Mouse (Mus musculus): ENCODE results near the gene Gm27021. TPM values are rescaled to one million over a fixed set of nuclear protein-coding genes. Genes with fewer than 3 reads are reported as not detected.

Gene Gm27021
- polyA plus RNA-seq, 1 experiment = not detected

GRCm38 (mm10) chr8:120569123-120569522, 98.8 kb downstream of the Gm27021 start:
- Histone ChIP-seq H3K4me1 (ENCODE audit: control insufficient read depth, insufficient read depth, low read length) (no peaks in the 10 kb centered on the region), H3K9ac (ENCODE audit: low read depth, poor library complexity, severe bottlenecking) (no peak overlapping the region), H3K4me3 (ENCODE audit: low read depth, low read length) (no peak overlapping the region), H3K9me3 (replicated peaks; ENCODE audit: control insufficient read depth, insufficient read depth, low read length, poor library complexity, severe bottlenecking) (no peaks in the 10 kb centered on the region), H3K27ac (ENCODE audit: insufficient read depth, low read length) (no peak overlapping the region), H3K27me3 (ENCODE audit: control insufficient read depth, insufficient read depth, low read length, poor library complexity, severe bottlenecking) (no peaks in the 10 kb centered on the region), H3K36me3 (ENCODE audit: control insufficient read depth, insufficient read depth, low read length, poor library complexity, severe bottlenecking) (peaks cover 69% of the 10 kb centered on the region)
- no peak for TF ChIP-seq POLR2A (IDR thresholded peaks at IDR 0.05; ENCODE audit: insufficient read depth, low read length)
- no peak for TF ChIP-seq EP300 (IDR thresholded peaks at IDR 0.05; ENCODE audit: insufficient read depth, low read depth, low read length)
- no peak for TF ChIP-seq CTCF (IDR thresholded peaks at IDR 0.05; ENCODE audit: low read depth, low read length)

GRCm38 (mm10) chr8:120568164-120568798, 99.6 kb downstream of the Gm27021 start:
- Histone ChIP-seq H3K9me3 (replicated peaks; ENCODE audit: control insufficient read depth, insufficient read depth, low read length, poor library complexity, severe bottlenecking) (no peaks in the 10 kb centered on the region), H3K9ac (ENCODE audit: low read depth, poor library complexity, severe bottlenecking) (no peak overlapping the region), H3K4me1 (ENCODE audit: control insufficient read depth, insufficient read depth, low read length) (no peaks in the 10 kb centered on the region), H3K27ac (ENCODE audit: insufficient read depth, low read length) (no peak overlapping the region), H3K27me3 (ENCODE audit: control insufficient read depth, insufficient read depth, low read length, poor library complexity, severe bottlenecking) (no peaks in the 10 kb centered on the region), H3K4me3 (ENCODE audit: low read depth, low read length) (peak overlapping the region; percentile 2; the same call in 1 of the 2 replicates), H3K36me3 (ENCODE audit: control insufficient read depth, insufficient read depth, low read length, poor library complexity, severe bottlenecking) (peaks cover 66% of the 10 kb centered on the region)
- no peak for TF ChIP-seq POLR2A (IDR thresholded peaks at IDR 0.05; ENCODE audit: insufficient read depth, low read length)
- no peak for TF ChIP-seq EP300 (IDR thresholded peaks at IDR 0.05; ENCODE audit: insufficient read depth, low read depth, low read length)
- no peak for TF ChIP-seq CTCF (IDR thresholded peaks at IDR 0.05; ENCODE audit: low read depth, low read length)

GRCm38 (mm10) chr8:120567731-120568130, 100.1 kb downstream of the Gm27021 start:
- TF ChIP-seq EP300 (IDR thresholded peaks at IDR 0.05; ENCODE audit: insufficient read depth, low read depth, low read length) = no peak
- TF ChIP-seq POLR2A (IDR thresholded peaks at IDR 0.05; ENCODE audit: insufficient read depth, low read length) = no peak
- TF ChIP-seq CTCF (IDR thresholded peaks at IDR 0.05; ENCODE audit: low read depth, low read length) = no peak
- no peaks in the 10 kb centered on the region for H3K4me1 ChIP-seq (ENCODE audit: control insufficient read depth, insufficient read depth, low read length)
- peak overlapping the region; percentile 2; the same call in 1 of the 2 replicates for H3K4me3 ChIP-seq (ENCODE audit: low read depth, low read length)
- no peak overlapping the region for H3K27ac ChIP-seq (ENCODE audit: insufficient read depth, low read length)
- H3K27me3 ChIP-seq (ENCODE audit: control insufficient read depth, insufficient read depth, low read length, poor library complexity, severe bottlenecking) = no peaks in the 10 kb centered on the region
- H3K36me3 ChIP-seq (ENCODE audit: control insufficient read depth, insufficient read depth, low read length, poor library complexity, severe bottlenecking) = peaks cover 64% of the 10 kb centered on the region
- H3K9ac ChIP-seq (ENCODE audit: low read depth, poor library complexity, severe bottlenecking) = no peak overlapping the region
- no peaks in the 10 kb centered on the region for H3K9me3 ChIP-seq (replicated peaks; ENCODE audit: control insufficient read depth, insufficient read depth, low read length, poor library complexity, severe bottlenecking)

- Histone ChIP-seq H3K36me3 (ENCODE audit: control insufficient read depth, insufficient read depth, low read length, poor library complexity, severe bottlenecking) (peaks cover 56% of the 10 kb centered on the region), H3K9me3 (replicated peaks; ENCODE audit: control insufficient read depth, insufficient read depth, low read length, poor library complexity, severe bottlenecking) (no peaks in the 10 kb centered on the region), H3K4me3 (ENCODE audit: low read depth, low read length) (no peak overlapping the region), H3K9ac (ENCODE audit: low read depth, poor library complexity, severe bottlenecking) (no peak overlapping the region), H3K4me1 (ENCODE audit: control insufficient read depth, insufficient read depth, low read length) (no peaks in the 10 kb centered on the region), H3K27me3 (ENCODE audit: control insufficient read depth, insufficient read depth, low read length, poor library complexity, severe bottlenecking) (no peaks in the 10 kb centered on the region), H3K27ac (ENCODE audit: insufficient read depth, low read length) (no peak overlapping the region)
- TF ChIP-seq EP300 (IDR thresholded peaks at IDR 0.05; ENCODE audit: insufficient read depth, low read depth, low read length) = no peak
- no peak for TF ChIP-seq CTCF (IDR thresholded peaks at IDR 0.05; ENCODE audit: low read depth, low read length)
- TF ChIP-seq POLR2A (IDR thresholded peaks at IDR 0.05; ENCODE audit: insufficient read depth, low read length) = no peak
Measured at GRCm38 (mm10) chr8:120566681-120567080, 101.2 kb downstream of the Gm27021 start.

GRCm38 (mm10) chr8:120565151-120565711, 102.6 kb downstream of the Gm27021 start:
- H3K27ac ChIP-seq (ENCODE audit: insufficient read depth, low read length) = no peak overlapping the region
- peaks cover 46% of the 10 kb centered on the region for H3K36me3 ChIP-seq (ENCODE audit: control insufficient read depth, insufficient read depth, low read length, poor library complexity, severe bottlenecking)
- no peak for TF ChIP-seq POLR2A (IDR thresholded peaks at IDR 0.05; ENCODE audit: insufficient read depth, low read length)
- TF ChIP-seq EP300 (IDR thresholded peaks at IDR 0.05; ENCODE audit: insufficient read depth, low read depth, low read length) = no peak
- no peak for TF ChIP-seq CTCF (IDR thresholded peaks at IDR 0.05; ENCODE audit: low read depth, low read length)
- no peaks in the 10 kb centered on the region for H3K9me3 ChIP-seq (replicated peaks; ENCODE audit: control insufficient read depth, insufficient read depth, low read length, poor library complexity, severe bottlenecking)
- H3K27me3 ChIP-seq (ENCODE audit: control insufficient read depth, insufficient read depth, low read length, poor library complexity, severe bottlenecking) = no peaks in the 10 kb centered on the region
- H3K4me3 ChIP-seq (ENCODE audit: low read depth, low read length) = no peak overlapping the region
- H3K9ac ChIP-seq (ENCODE audit: low read depth, poor library complexity, severe bottlenecking) = no peak overlapping the region
- H3K4me1 ChIP-seq (ENCODE audit: control insufficient read depth, insufficient read depth, low read length) = peaks cover 5% of the 10 kb centered on the region
